Mouse (Mus musculus) left cerebral cortex, adult 6 months (tissue): ENCODE measurements around the gene Gp9. TPM values are rescaled to one million over a fixed set of nuclear protein-coding genes. Genes with fewer than 3 reads are reported as not detected.

Experiments
- long read RNA-seq, 2 experiments: library from polyadenylated mRNA; unstranded; transcript quantifications; one replicate each; pipeline ENCODE4 v2.0.0; 2019 to 2020
- polyA plus RNA-seq: library from polyadenylated mRNA; unstranded; fragments of <200 nt; fragmentation: Nextera tagmentation; gene quantifications from 2 replicates; pipeline ENCODE4 v1.2.3, GENCODE M21; 2021

Gene Gp9
- 1.2 and 1.3 TPM in 2 replicates for polyA plus RNA-seq
- long read RNA-seq, experiment 1, result 0 reads
- long read RNA-seq, experiment 2, result 0 reads

GRCm38 (mm10) chr6:87777842-87778241 lies at the start of gene Gp9:
Gene Gp9 (plus strand): TSS chr6:87778072.

DNA sequence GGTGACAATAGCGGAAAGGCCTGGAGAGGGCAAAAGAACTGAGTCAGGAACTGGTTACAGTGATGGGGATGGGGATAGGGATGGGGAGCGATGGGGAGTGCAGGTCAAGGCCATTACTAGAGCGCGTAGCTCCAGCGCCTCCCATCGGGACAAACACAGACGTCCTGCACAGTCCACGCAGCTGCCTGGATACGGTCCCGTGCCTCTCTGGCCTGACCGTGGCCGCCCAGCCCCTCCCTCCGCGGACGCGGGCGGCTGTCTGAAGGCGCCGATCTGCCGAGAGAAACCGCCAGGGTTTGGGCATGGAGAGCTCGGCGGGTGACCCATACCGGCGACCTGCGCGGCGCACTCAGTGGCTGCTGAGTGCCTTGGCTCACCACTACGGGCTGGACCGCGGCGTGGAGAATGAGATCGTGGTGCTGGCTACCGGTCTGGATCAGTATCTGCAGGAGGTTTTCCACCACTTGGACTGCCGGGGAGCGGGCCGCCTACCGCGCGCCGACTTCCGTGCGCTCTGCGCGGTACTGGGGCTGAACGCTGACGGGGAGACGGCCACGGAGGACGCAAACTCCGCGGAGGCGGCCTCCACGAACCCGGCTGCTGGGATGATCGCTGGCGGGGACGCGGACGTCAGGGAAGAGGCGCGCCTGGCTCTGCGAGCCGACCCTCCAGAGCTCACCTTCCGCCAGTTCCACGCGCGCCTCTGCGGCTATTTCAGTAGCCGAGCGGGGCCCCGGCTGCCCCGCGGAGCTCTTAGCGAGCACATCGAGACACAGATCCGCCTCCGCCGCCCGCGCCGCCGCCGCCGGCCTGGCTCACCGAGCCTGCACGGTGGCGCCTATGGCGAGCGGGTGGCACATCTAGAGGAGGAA lies 47.0 kb upstream of the Gp9 start, which contains the start of gene Efcc1:
TSS of gene Efcc1 (plus strand) at position 279 of the 872 bp plus-strand sequence.

GRCm38 (mm10) chr6:87811675-87812338 lies 33.9 kb downstream of the Gp9 start, which contains the start of gene Rab43:
Gene Rab43 (minus strand): TSS chr6:87812164.

Other genes with a start within 250 kb of the Gp9 start
- gene Arhgap25, start 244.8 kb upstream of the Gp9 start, polyA plus RNA-seq, result 3.3 and 4.3 TPM in 2 replicates
- gene Prokr1, start 187.3 kb upstream of the Gp9 start, polyA plus RNA-seq, result 0.13 TPM in 1 of 2 replicates, not detected in the other
- 3.1 and 3.4 TPM in 2 replicates for gene Aplf, start 105.9 kb upstream of the Gp9 start, polyA plus RNA-seq
- 6.5 and 9.2 TPM in 2 replicates for gene Efcc1, start 47.2 kb upstream of the Gp9 start, polyA plus RNA-seq
- gene Rab43, start 34.1 kb downstream of the Gp9 start, polyA plus RNA-seq, result 2.2 and 6.5 TPM in 2 replicates
- gene Gm45140, start 57.7 kb downstream of the Gp9 start, polyA plus RNA-seq, result 1.0 and 1.5 TPM in 2 replicates
- gene Isy1, start 60.7 kb downstream of the Gp9 start, polyA plus RNA-seq, result 17.5 and 25.3 TPM in 2 replicates
- gene Cnbp, start 73.0 kb downstream of the Gp9 start, polyA plus RNA-seq, result 531 and 718 TPM in 2 replicates
- gene Copg1, start 109.7 kb downstream of the Gp9 start, polyA plus RNA-seq, result 144 and 170 TPM in 2 replicates
- gene Hmces, start 135.9 kb downstream of the Gp9 start, polyA plus RNA-seq, result 22.2 and 27.0 TPM in 2 replicates
- gene H1fx, start 203.6 kb downstream of the Gp9 start, polyA plus RNA-seq, result 1.7 and 24.2 TPM in 2 replicates